Mouse (Mus musculus) heart, postnatal 4 days (tissue): Measurements from ENCODE around the gene Bspry. TPM values are rescaled to one million over a fixed set of nuclear protein-coding genes. Genes with fewer than 3 reads are reported as not detected.
A peak's percentile ranks its signal among the peaks of the same experiment; 100 is the strongest.

ENCODE experiments used
- DNase-seq: peaks from one replicate; pipeline ENCODE4 v3.0.0; 2021
- total RNA-seq, 2 experiments: library from RNA; stranded (reverse); gene quantifications; 2 replicates each; pipeline ENCODE4 v1.2.3; 2021

Bspry gene
- total RNA-seq, 2 experiments from 2014 or later: not detected

DNA sequence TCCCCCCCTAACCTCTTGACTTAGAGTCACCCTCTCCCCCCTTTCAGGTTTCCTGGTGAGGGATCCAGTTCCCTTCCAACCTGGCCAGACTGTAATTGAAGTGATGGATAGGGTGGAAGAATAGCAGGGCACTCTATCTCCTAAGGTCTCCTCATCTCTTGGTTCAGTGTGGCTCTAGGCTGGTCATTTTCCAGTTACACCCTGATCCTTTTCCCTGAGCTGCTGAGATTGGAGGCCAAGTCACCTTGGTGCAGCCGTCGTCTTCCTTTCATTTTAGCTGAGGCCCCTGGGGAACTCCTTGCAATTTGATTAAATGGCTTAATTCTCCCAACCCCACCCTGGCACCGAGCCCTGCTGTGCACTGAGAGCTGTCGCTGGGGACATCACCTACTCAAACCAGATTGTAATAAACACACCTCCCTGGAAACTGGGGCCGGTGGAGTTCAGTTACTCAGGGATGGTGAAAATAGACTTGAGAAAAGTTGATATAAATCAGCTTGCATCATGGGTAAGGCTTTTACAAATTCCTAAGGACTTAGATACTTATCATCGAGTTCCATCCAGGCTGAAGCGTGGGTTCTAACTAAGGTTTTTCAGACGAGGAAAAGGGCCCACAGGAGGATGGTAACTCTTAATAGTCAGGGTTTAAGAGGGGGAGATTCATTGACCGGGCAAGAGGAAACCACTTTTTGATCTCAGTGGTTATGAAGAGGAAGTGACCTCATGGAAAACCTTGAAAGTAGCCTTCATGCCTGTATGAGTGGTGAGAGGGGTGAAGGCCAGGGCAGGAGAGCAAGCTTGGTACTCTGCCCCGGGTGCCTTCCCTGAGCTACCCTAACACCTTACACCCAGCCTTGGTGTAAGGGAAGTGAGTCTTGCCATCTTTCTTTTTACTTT, 1.1 kb downstream of the Bspry start:
- no peak for DNase-seq

DNA sequence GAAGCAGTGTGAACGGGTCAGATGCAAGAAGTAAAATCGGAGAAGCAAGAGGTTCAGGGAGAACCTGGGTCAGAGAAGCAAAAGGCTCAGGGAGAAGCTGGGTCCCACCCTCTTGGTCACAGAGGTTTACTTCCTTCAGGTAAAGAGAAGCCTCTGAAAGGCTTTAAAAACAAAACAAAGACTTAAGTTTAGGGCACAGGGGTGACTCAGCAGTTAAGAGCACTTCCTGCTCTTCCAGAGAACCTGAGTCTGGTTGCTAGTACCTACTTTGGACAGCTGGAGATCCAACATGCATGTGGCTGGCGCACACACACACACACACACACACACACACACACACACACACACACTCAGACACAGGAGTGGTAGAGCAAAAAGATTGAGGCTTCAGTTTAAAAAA, 5.1 kb downstream of the Bspry start:
- DNase-seq: no peak

DNA sequence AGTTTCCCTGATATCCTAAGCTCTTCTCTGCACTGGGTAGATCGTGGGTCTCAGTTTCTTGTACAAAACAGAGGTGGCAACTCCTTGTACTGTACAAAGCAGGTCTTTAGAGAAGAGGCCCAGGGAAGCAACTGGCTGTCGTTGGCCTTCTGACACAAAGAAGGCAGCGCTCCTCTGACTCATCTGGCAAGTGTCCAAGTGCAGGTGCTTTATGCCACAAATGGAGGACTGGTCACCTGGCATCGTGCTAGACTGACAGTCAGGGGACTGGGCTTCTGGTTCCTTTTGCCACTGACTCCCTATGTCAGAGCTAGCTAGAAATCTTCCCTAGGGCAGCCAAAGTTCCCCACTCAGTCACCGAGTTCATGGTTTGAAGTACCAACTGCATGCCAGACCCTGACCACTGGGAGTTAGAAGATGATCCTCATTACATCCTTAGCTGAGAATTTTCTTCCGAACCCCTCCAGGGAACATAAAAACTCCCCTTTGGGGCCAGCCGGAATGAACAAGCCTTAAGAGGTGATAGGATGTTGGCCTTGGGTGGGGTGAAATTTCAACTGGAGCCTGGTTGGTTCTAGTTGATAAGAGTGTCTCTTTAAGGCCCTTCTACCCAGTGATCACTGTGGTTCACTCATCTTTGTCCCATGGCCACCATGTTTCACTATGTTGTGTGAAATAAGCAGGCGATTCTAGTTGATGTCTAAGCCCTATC, 5.8 kb downstream of the Bspry start:
- no peak for DNase-seq

DNA sequence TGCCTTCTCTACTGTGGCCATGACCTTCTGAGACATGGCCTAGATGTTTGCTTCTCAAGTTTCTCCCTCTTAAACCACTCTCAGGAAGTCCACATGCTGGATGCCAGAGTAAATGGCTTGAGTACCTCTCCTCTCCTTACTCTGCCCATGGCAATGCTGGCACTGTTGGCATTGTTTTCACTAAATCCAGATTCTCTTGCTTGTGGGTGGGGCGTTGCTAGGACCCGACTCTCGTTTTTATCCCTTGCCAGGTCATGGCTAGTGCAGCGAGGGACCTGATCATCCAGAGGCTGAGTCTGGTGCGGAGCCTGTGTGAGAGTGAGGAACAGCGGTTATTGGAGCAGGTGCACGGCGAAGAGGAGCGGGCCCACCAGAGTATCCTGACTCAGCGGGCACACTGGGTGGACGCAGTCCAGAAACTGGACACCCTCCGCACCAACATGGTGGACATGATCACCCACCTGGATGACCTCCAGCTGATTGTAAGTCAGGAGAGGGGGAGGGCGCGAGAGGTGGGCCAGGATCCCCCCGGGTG, 6.4 kb downstream of the Bspry start:
- no peak for DNase-seq

DNA sequence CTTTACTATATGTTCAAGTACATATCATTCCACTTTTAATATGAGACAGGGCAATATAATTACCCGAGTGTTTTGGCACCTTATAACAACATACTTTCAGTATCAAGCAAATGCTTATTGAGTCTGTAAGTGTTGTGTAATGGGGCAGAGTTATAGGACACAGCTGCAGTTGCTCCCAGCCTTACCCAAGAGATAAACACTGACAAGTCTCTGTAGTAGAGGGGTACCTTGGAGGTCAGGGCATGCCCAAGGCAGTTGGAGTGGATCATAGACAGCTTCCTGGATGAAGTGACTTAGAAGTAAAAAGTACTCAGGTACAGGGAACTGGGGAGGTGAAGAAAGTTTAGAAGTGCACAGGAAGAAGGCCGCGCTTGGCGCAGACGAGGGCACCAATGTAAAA, 7.3 kb downstream of the Bspry start:
- DNase-seq: no peak

DNA sequence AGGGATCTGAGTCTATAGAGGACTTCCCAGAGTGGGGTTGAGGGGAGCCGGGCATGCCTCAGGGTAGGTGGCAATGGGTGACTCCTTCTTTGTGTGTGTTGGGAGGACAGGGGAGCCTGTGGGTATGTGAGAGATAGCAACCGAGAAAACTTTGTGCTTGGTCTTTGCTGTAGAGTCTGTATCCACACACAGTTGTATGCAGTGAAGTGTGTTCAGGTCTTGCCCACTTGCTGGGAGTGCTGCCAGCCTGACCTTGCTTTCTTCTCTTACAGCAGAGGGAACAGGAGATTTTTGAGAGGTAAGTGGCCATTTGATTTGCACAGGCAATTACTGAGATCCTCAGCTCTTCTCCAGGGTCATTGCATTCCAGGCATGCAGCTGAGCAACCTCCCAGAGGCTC, 8.1 kb downstream of the Bspry start:
- DNase-seq: no peak

DNA sequence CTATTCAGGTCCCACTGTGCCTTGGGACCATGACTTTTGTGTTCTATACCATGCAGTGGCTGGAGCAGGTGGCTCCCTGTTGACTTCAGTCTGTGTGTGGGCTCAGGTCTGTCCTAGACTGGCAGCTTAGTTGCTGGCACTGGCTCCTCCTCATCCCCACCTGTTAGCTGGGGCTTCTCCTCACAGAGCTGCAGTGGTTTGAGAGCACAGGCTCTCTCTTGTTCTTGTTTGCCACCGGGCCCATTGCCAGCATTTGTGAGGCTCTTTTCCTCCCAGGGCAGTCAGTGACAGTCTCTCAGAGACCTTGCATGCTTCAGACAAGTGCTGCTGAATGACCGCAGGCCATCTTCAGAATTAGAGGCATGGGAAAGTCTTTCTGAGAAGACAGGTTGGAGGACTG, 12.8 kb downstream of the Bspry start:
- no peak for DNase-seq

DNA sequence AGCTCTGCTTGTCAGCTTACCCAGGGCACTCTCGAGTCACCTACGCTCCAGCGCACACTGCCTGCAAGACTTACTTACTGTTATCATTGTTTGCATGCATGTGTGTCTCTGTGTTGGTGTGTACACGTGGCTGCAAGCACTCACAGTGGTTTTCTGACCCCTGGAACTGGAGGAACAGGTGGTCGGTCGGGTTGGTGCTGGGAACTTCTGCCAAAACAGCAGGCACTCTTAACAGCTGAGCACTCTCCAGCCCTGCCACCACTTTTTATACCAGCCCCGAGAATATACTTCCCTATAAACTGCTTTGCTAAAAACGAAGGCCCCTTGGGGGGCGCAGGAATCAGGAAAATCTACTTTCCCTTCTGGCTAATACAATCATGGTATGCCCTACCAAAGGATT, 14.4 kb downstream of the Bspry start:
- no peak for DNase-seq

DNA sequence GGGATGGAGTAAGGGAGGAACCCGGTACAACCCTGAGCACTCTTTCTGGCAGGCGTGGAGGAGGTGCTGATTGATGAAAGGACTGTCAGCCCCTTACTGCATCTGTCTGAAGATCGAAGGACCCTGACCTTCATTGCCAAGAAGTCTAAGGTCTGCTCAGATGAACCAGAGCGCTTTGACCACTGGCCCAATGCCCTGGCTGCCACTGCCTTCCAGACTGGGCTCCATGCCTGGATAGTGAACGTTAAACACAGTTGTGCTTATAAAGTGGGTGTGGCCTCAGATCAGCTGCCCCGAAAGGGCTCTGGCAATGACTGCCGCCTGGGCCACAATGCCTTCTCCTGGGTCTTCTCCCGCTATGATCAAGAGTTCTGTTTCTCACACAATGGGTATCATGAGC, 16.1 kb downstream of the Bspry start:
- DNase-seq: peak; percentile 77

DNA sequence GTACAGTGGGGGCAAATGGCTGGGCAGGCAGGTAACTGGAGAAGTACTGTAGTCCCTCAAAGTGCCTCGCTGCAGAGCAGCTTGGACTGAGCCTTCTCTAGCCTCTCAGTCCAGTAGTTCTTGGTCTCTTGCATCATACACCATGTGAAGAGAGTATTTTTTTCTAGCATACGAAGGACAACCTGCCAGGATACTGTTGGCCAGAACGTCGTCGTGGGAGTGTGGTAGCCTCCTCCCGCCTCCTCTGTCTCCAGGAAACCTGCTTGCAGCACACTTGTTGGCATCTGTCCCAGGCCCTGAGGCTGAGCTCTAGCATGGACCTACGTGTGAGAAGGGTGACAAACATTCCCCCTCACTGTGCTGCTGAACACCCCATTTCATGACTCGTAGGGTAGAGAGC, 17.0 kb downstream of the Bspry start:
- peak; percentile 58 for DNase-seq

DNA sequence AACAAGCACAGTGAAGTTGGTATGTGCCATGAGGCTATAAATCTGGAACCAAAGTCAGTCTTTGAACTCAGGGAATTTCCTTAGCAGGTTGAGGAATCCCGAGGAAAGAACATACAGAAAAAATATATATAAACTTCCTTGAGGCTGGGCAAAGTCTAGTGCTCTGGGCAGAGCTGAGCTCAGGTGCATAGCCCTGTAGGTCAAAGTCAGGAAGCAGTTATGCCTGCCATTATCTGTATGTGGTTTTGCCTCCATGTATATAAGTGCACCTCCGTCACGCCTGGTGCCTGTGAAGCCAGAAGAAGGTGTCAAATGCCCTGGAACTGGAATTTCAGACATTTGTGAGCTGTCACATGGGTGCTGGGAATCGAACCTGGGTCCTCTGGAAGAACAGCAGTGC, 20.9 kb downstream of the Bspry start:
- no peak for DNase-seq

DNA sequence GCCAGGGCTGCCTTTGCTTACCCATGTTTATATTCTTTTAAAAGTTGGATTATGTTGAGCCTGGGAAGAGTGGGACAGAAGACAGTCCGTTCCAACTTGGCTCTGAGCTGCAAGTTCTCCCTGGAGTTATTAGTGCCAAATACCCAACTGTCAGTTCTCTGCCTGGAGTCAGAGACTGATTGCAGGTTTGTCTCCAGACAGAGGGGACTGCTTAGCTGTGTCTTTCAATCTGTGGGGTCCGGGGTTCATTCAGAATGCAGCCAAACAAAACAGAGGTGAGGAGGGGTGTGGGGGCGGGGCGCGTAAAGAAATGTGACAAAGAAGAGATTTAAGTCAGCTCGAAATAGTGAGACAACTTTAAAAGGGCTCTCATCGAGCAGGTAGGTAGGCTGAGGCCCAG, 21.7 kb downstream of the Bspry start:
- DNase-seq: no peak

DNA sequence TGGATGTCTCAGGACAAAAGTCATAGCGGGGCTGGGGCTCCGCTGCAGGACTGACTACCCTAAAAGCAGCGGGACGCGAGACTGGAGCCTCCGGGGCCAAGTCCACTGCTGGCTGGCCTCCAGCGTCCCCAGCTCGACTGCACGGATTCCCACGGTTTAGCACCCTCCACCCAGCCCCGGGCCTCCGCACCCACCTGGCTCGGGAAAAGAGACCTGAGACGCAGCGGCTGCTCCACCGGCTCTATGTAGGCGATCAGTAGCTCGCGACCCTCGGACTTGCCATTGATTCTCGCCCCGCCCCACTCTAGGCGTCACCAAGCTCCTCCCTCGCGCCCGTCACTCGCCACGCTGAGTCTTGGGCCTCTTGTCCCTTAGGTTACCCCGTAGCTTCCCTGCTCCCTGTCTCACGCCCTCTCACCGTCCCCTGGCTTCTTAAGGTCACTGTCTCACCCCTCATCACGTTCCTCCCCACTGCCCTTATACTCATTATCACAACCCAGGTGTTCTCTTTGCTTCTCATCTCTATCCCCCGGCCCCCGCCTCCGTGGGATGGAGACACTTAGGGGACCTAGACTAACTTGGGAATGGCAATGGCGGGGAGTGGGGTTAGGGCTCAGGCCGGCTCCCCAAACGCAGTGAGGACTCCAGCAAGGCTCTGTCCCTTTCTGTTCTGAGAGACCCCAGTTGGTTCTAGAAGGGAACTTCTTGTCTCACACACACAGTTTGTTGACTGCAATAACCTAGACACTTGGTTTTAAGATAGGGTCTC, 22.3 kb downstream of the Bspry start:
- peak; percentile 92 for DNase-seq

DNA sequence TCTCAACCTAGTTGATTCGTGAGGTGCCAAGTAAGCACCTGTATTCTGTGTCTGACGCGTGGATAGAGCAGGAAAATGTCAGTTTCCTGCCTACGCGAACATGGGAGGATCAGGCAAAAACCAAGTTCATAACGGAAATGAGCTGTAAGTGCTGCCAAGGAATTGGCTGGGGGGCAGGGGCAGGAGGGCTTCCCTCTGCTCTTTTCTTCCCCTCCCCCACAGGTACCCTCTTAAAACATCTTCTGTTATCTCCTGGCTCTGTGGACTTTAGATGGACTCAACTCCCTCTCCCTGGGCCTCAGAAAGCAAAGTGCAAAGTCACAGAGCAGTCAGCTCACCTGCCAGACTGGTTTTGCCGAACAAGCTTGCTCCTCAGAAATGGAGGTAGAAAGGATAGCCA, 23.1 kb downstream of the Bspry start:
- no peak for DNase-seq

DNA sequence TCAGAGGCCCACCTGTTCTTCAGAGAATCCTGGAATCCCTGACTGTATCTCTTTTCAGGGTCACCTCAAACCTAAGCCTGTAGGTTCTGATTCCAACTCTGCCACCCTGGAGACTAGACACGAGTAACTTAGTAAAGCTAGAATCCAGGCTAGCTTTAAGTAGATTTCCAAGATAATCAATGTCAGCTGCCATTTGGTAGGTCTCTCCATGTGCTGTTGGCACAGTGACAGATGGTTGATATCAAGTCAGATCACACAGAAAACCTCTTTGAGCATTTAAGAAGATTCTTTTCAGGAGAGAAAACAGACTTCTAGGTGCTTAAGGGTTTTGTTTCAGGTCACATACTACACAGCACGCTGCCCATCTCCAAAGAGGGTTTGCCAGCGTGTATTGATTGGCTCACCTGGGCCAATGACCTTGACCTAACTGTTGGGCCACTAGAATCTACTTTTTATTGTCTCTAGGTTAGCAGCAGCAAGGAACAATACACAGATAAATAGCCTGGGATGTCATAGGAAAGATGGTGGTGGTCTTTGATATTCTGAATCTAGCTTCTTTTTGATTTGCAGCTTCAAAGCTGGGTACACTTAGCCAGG, 23.6 kb downstream of the Bspry start, which contains the start of gene Hdhd3:
Hdhd3 (minus strand) TSS at position 94 of the 597 bp plus-strand sequence.
- DNase-seq: no peak

DNA sequence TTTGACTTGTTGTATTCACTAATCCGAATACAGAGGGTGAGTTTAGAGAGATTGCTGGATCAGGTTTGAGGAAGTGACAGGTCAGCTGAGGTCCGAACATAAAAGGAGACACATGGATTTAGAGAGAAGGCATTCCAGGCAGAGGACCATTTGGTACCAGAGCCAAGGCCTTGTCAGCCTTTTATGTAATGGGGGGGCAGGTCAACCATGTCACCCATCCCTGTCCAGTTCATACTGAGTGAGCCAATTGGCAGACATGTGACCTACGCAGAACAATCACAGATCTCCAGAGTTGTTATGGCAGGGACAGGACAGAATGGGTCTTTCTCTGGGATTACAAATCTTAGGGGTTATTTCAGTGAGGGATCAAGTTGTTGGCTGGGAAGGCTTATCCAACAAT, 26.1 kb downstream of the Bspry start:
- DNase-seq: no peak

DNA sequence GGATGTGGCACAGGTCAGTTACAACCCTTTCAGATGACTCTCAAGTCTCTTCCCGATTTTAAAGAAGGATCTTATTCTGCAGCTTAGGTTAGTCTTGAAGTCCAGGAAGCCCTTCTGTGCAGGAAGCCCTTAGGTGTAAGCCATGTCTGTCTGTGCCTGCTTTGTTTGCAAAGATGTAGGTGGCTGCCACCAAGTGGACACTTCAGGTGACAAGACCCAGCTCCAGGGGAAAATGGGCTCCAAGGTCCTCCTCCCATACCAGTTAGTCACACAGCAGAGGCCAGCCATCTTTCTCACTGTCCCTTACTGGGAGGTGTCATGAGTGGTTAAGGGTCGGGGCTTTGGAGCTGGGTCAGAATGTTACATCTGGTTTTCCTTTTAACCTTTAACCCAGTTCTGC, 26.9 kb downstream of the Bspry start:
- DNase-seq: peak; percentile 48

DNA sequence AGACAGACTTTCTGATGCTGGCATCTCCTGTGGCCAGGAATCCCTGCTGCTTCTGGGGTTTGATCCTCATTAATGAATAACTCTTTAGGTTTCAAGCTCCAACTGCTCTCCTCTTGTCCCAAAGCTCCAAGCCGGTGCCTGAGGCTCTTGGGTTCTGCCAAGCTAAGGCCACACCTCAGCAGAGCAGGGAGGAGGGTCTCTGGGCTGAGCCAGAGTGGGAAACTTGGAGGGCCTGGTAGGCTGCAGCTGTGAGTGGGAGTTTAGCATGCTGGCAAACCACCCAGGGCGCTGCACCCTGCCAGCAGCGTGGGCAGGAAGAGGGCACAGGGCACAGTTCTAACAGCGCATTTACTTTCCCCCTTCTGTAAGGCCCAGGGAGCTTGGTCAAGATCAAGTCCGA, 29.0 kb downstream of the Bspry start:
- DNase-seq: no peak

DNA sequence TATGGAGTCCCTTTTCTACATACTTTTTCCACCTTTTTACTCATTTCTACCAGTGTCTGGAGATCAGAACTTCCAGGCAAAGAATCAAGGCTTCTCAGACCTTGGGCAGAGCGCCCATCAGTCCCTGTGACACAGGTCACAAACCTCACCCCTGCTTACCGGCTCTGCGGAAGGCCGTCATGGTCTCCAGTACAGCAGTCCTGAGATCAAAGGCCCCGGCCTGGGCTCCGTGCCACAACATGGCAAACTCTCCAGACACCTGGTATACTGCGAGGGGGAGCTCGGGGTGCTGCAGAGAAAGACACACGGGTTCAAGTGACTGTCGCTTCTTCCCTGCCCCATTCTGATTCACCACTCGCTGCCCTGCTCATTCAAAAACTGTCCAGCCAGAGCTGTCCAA, 30.1 kb downstream of the Bspry start:
- DNase-seq: no peak

DNA sequence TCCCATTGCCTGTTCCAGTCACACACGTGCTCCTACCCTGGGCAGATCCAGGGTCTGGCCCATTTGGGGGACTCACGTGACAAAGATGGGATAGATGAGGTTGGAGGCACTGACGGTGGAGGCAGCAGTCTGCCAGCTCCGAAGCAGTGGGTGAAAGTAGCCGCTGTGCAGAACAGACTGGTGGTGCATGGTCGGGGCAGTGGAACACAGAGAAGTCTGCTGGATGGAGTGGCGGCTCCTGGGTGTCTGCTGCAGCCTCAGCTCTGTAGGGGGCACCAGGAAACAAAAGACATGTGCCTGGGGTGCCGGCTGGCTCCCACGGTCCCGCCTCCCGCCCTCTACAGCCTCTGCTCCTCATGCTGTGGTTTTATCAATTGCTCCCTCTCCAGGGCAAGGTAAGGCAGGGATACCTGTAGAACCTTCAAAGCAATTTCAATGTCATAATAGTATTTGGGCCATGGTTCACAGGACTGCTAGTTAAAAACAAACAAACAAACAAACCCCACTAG, 34.2 kb downstream of the Bspry start:
- no peak for DNase-seq

DNA sequence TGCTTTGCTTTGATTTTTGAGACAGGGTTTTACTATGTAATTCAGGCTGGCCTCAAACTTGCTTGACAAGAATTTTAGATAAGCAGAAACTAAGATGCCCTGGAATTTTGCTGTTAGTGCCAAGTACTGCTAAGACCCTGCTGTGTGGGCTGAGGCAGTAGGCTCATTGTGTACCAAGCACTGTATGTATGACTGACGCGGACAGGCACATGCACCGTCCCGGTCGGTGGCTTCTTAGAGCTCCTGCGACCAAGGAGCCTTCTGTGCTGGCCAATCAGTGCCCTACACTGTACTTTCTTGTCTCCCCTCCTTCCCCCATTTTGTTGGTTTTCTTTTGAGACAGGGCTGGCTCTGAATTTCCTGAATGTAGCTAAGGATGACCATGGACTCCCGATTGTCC, 35.1 kb downstream of the Bspry start:
- no peak for DNase-seq

DNA sequence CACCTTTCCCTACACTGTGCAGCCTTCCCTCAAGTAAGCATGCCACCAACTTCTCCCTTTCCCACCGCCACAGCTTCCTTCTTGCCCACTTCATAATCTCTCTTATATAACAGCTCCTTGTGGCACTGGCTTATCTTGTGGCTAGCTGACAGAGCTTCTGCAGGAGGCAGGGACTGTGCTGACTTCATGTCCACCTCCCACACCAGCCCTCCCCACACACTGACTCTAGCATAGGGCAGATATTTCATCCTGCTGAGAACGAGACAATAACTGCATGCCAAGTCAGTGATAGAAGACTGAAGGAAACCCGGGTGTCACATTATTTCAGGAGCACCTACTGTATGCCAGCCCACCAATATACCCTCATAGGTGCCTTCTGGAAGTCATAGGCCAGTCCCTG, 35.6 kb downstream of the Bspry start:
- no peak for DNase-seq
